Mouse (Mus musculus) intestine, embryonic 14.5 days (tissue): Measurements from ENCODE around the gene E330009J07Rik. TPM values are rescaled to one million over a fixed set of nuclear protein-coding genes. Genes with fewer than 3 reads are reported as not detected.

Source experiments
- polyA plus RNA-seq: library from polyadenylated mRNA; unstranded; fragments of >200 nt; fragmentation: Nextera tagmentation; extraction: Ambion mirVana; gene quantifications from 2 replicates; pipeline ENCODE4 v1.2.1, GENCODE M21; 2014

E330009J07Rik gene
- polyA plus RNA-seq, 1 experiment from 2014 or later: 10.1 TPM

Other genes with a start within 250 kb of the E330009J07Rik start
- gene Agk, start 111.0 kb downstream of the E330009J07Rik start, polyA plus RNA-seq: 41.4 and 46.7 TPM in 2 replicates
- gene Wee2, start 3.0 kb upstream of the E330009J07Rik start, polyA plus RNA-seq: not detected in 2 replicates
- 152 and 163 TPM in 2 replicates for gene Ssbp1, start 35.2 kb upstream of the E330009J07Rik start, polyA plus RNA-seq
- not detected in 2 replicates for gene Tas2r137, start 55.1 kb upstream of the E330009J07Rik start, polyA plus RNA-seq
- not detected in 2 replicates for gene Tas2r108, start 57.4 kb upstream of the E330009J07Rik start, polyA plus RNA-seq
- gene Prss37, start 83.4 kb upstream of the E330009J07Rik start, polyA plus RNA-seq: not detected in 2 replicates
- not detected in 2 replicates for gene Olfr461, start 118.9 kb upstream of the E330009J07Rik start, polyA plus RNA-seq
- gene Olfr460, start 133.4 kb upstream of the E330009J07Rik start, polyA plus RNA-seq: not detected in 2 replicates
- gene Clec5a, start 149.7 kb upstream of the E330009J07Rik start, polyA plus RNA-seq: 1.0 and 1.1 TPM in 2 replicates
- gene Tas2r138, start 177.2 kb upstream of the E330009J07Rik start, polyA plus RNA-seq: not detected in 2 replicates
- 37.0 and 42.3 TPM in 2 replicates for gene Mgam, start 192.7 kb upstream of the E330009J07Rik start, polyA plus RNA-seq